Mouse (Mus musculus) liver, adult 2 months (tissue): ENCODE measurements around the gene Wnt9a.

Experiments used
- CTCF ChIP-seq: fragments of 200-500 bp; IDR thresholded peaks from 2 replicates; pipeline ENCODE4 v1.5.1; 2011; ENCODE audit warnings: low read depth, low read length, control low read depth
- POLR2A ChIP-seq: fragments of 200-500 bp; IDR thresholded peaks from 2 replicates; pipeline ENCODE4 v1.6.1; 2011; ENCODE audit warnings: low read length, control low read depth; ENCODE audit not compliant: insufficient read depth; ENCODE audit errors: extremely low read depth

DNA sequence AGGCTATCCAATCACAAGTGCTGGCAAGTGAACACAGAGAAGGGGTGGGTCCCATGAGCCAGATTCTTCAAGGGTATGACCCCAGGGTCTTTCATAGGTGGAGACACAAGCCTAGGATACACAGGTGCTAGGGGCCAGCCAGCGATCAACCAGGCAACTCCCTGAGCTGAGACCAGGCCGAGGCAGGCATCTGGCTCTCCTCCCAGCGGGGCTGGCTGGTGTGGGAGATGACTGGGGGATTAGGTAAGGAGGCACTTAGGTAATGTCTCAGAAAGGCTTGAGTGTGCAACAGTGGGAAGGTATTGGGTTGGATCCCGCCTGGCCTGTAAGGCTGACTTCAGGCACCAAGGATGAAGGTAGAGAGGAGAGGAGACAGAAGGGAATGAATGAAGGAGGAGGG is 28.4 kb downstream of the Wnt9a start:
- TF ChIP-seq CTCF (no peak), POLR2A (no peak)
